Mouse (Mus musculus): ENCODE results near the gene Etv4.

Gene Etv4

GRCm38 (mm10) chr11:101786651-101787050 lies 1.5 kb upstream of the Etv4 start:
- in situ Hi-C loops (cut with MboI, MseI): no loop called here

- in situ Hi-C loops (cut with MboI, MseI): no loop called here
These were observed 658 bp upstream of the Etv4 start for GRCm38 (mm10) chr11:101785852-101786205.

- in situ Hi-C loops (cut with MboI, MseI): no loop called here
These were observed 556 bp downstream of the Etv4 start for GRCm38 (mm10) chr11:101784488-101785142.

GRCm38 (mm10) chr11:101784072-101784471 lies 1.1 kb downstream of the Etv4 start:
- in situ Hi-C loops (cut with MboI, MseI): no loop called here

- in situ Hi-C loops (cut with MboI, MseI): no loop called here
These were observed 1.6 kb downstream of the Etv4 start for GRCm38 (mm10) chr11:101783584-101783983.

GRCm38 (mm10) chr11:101783135-101783534 lies 2.0 kb downstream of the Etv4 start:
- in situ Hi-C loops (cut with MboI, MseI): no loop called here

- in situ Hi-C loops (cut with MboI, MseI): no loop called here
These were observed 8.3 kb downstream of the Etv4 start for GRCm38 (mm10) chr11:101776846-101777245.

- in situ Hi-C loops (cut with MboI, MseI): no loop called here
These were observed 12.7 kb downstream of the Etv4 start for GRCm38 (mm10) chr11:101772449-101772848.

- in situ Hi-C loops (cut with MboI, MseI): no loop called here
These were observed 13.1 kb downstream of the Etv4 start for GRCm38 (mm10) chr11:101772027-101772426.

- in situ Hi-C loops (cut with MboI, MseI): no loop called here
These were observed 14.9 kb downstream of the Etv4 start for GRCm38 (mm10) chr11:101770266-101770665.

GRCm38 (mm10) chr11:101768721-101769120 lies 16.4 kb downstream of the Etv4 start:
- in situ Hi-C loops (cut with MboI, MseI): no loop called here

GRCm38 (mm10) chr11:101767326-101767725 lies 17.8 kb downstream of the Etv4 start:
- in situ Hi-C loops (cut with MboI, MseI): no loop called here

- in situ Hi-C loops (cut with MboI, MseI): no loop called here
These were observed 20.6 kb downstream of the Etv4 start for GRCm38 (mm10) chr11:101764546-101764945.

GRCm38 (mm10) chr11:101763723-101764122 lies 21.4 kb downstream of the Etv4 start:
- in situ Hi-C loops (cut with MboI, MseI): no loop called here

- in situ Hi-C loops (cut with MboI, MseI): no loop called here
These were observed 25.6 kb downstream of the Etv4 start for GRCm38 (mm10) chr11:101759530-101759929.

GRCm38 (mm10) chr11:101758431-101758830 lies 26.7 kb downstream of the Etv4 start:
- in situ Hi-C loops (cut with MboI, MseI): no loop called here

- in situ Hi-C loops (cut with MboI, MseI): no loop called here
These were observed 27.8 kb downstream of the Etv4 start for GRCm38 (mm10) chr11:101757366-101757765.

- in situ Hi-C loops (cut with MboI, MseI): no loop called here
These were observed 28.6 kb downstream of the Etv4 start for GRCm38 (mm10) chr11:101756616-101757015.

- in situ Hi-C loops (cut with MboI, MseI): loop anchor here (5.0 kb wide), 1 partner anchor 71 kb away; no protein-coding TSS in a partner anchor
These were observed 51.6 kb downstream of the Etv4 start for GRCm38 (mm10) chr11:101733596-101733995.

- in situ Hi-C loops (cut with MboI, MseI): loop anchor here (5.0 kb wide), 1 partner anchor 70 kb away; no protein-coding TSS in a partner anchor
These were observed 52.4 kb downstream of the Etv4 start, which contains the start of gene Dhx8 for GRCm38 (mm10) chr11:101732518-101733440. Gene Dhx8, plus strand, starts transcription at chr11:101732919.

- in situ Hi-C loops (cut with MboI, MseI): no loop called here
These were observed 55.9 kb downstream of the Etv4 start for GRCm38 (mm10) chr11:101729308-101729707.

GRCm38 (mm10) chr11:101726765-101727164 lies 58.4 kb downstream of the Etv4 start:
- in situ Hi-C loops (cut with MboI, MseI): no loop called here

- in situ Hi-C loops (cut with MboI, MseI): no loop called here
These were observed 60.1 kb downstream of the Etv4 start for GRCm38 (mm10) chr11:101725043-101725442.
